ENCODE assay signal across 22 mouse cellular contexts in genomic region chr9:83273361-83273975, GRCm38 (mm10).
DNase-seq lines count a peak whose midpoint lies in the region; ATAC-seq and TF ChIP-seq lines count a peak whose summit lies in the region.
"Had no signal": no experiment of that assay in that cellular context is flagged by ENCODE, and none has a peak within 500 bp of the region (broad histone marks: within the 10 kb centered on the region; RNA-seq: fewer than 3 reads in every experiment).

No protein-coding gene starts in this region.

- no peak overlapping the region for H3K4me3 ChIP-seq in forebrain, postnatal 0 days (ENCODE audit: low read depth, low read length)
- H3K4me3 ChIP-seq in forebrain, embryonic 12.5 days (replicated peaks) = no peak overlapping the region
- H3K4me3 ChIP-seq in CH12.LX (replicated peaks in 1 of 3; ENCODE audit: low read depth in 2 of 3, low read length in 2 of 3, poor library complexity in 1 of 3) = no peak overlapping the region
- H3K4me3 ChIP-seq: forebrain, embryonic 10.5 days; hindbrain, embryonic 13.5 days; kidney, embryonic 15.5 days; lung, embryonic 15.5 days had no signal

- no peak for TF ChIP-seq EP300 in CH12.LX (IDR thresholded peaks at IDR 0.05; ENCODE audit: low read length)

- ATAC-seq in forebrain, postnatal 0 days = 0 out of 2 replicates have a peak, but pooled peaks have one; percentile 12
- ATAC-seq in forebrain, embryonic 12.5 days (ENCODE audit: low FRiP score) = no peak
- ATAC-seq in megakaryocyte, adult 5-6 weeks (ENCODE audit: poor library complexity, severe bottlenecking) = no peak
- ATAC-seq: intestine, embryonic 16.5 days had no signal

- no peak overlapping the region for H3K9ac ChIP-seq in forebrain, postnatal 0 days
- H3K9ac ChIP-seq in forebrain, embryonic 12.5 days = no peak overlapping the region
- H3K9ac ChIP-seq in CH12.LX (ENCODE audit: insufficient read depth, low read depth) = no peak overlapping the region
- H3K9ac ChIP-seq: hindbrain, embryonic 13.5 days; kidney, embryonic 15.5 days; lung, embryonic 15.5 days had no signal

- in situ Hi-C loops in CH12.LX (cut with MboI; ENCODE audit: low pct_ligation_motif_present, low pct_unique_long_range_greater_than_20kb, low sequenced_read_pairs) = no loop called here

- no peak overlapping the region for H3K27ac ChIP-seq in forebrain, postnatal 0 days (ENCODE audit: low read depth, low read length)
- no peak overlapping the region for H3K27ac ChIP-seq in forebrain, embryonic 12.5 days
- no peak overlapping the region for H3K27ac ChIP-seq in CH12.LX (ENCODE audit: insufficient read depth, low read depth)
- H3K27ac ChIP-seq: forebrain, embryonic 10.5 days; hindbrain, embryonic 13.5 days; kidney, embryonic 15.5 days; lung, embryonic 15.5 days; stomach, postnatal 0 days had no signal

- intact Hi-C loops in left cerebral cortex, postnatal 4 days (cut with DNase I) = no loop called here

- no peaks in the 10 kb centered on the region for H3K27me3 ChIP-seq in forebrain, postnatal 0 days (ENCODE audit: insufficient read depth, low read length)
- no peaks in the 10 kb centered on the region for H3K27me3 ChIP-seq in forebrain, embryonic 12.5 days
- no peaks in the 10 kb centered on the region for H3K27me3 ChIP-seq in CH12.LX (replicated peaks)
- H3K27me3 ChIP-seq: hindbrain, embryonic 13.5 days; kidney, embryonic 15.5 days; lung, embryonic 15.5 days had no signal

- TF ChIP-seq POLR2A in CH12.LX (IDR thresholded peaks at IDR 0.05; ENCODE audit: low read depth, low read length) = no peak

- H3K4me2 ChIP-seq in forebrain, postnatal 0 days (ENCODE audit: low read depth) = no peak overlapping the region
- H3K4me2 ChIP-seq in forebrain, embryonic 12.5 days = no peak overlapping the region
- peak overlapping the region; percentile 11; the same call in 1 of the 2 replicates for H3K4me2 ChIP-seq in CH12.LX (ENCODE audit: insufficient read depth, low read depth, poor library complexity, severe bottlenecking)
- H3K4me2 ChIP-seq: heart, embryonic 11.5 days; hindbrain, embryonic 13.5 days; kidney, embryonic 15.5 days; liver, embryonic 11.5 days; lung, embryonic 15.5 days had no signal

- H3K79me2 ChIP-seq in CH12.LX (replicated peaks; ENCODE audit: control insufficient read depth, extremely low read depth, insufficient read depth, poor library complexity, severe bottlenecking) = no peaks in the 10 kb centered on the region

- H3K4me1 ChIP-seq in forebrain, postnatal 0 days (ENCODE audit: insufficient read depth) = no peaks in the 10 kb centered on the region
- no peaks in the 10 kb centered on the region for H3K4me1 ChIP-seq in forebrain, embryonic 12.5 days
- H3K4me1 ChIP-seq in CH12.LX (ENCODE audit: control insufficient read depth in 1 of 2, insufficient read depth in 2 of 2) = peaks cover 6 to 12% of the 10 kb centered on the region in 2 experiments; a peak in 3 of 4 replicates
- H3K4me1 ChIP-seq: forebrain, embryonic 10.5 days; hindbrain, embryonic 13.5 days had no signal

- peak; percentile 13 for DNase-seq in forebrain, postnatal 0 days
- peak; percentile 24 for DNase-seq in left cerebral cortex, postnatal 4 days
- DNase-seq in left cerebral cortex, adult 18-20 months (ENCODE audit: low spot score in 2 of 2) = no peak
- DNase-seq in CH12.LX (ENCODE audit: extremely low read depth) = no peak
- DNase-seq in adrenal gland, postnatal 14 days = peak; percentile 66
- no peak for DNase-seq in heart, adult 11 months
- DNase-seq: cerebellum, adult 8-10 months; gastrocnemius, postnatal 25 days; heart, postnatal 14 days; retina, postnatal 1 day; spleen, adult 18-20 months; thymus, postnatal 25 days had no signal

- dilution Hi-C loops in CH12.LX (cut with MboI; ENCODE audit: extremely low pct_ligation_motif_present, extremely low pct_unique_long_range_greater_than_20kb, low sequenced_read_pairs) = no loop called here

- H3K36me3 ChIP-seq in forebrain, postnatal 0 days (ENCODE audit: insufficient read depth) = no peaks in the 10 kb centered on the region
- no peaks in the 10 kb centered on the region for H3K36me3 ChIP-seq in forebrain, embryonic 12.5 days (replicated peaks)
- no peaks in the 10 kb centered on the region for H3K36me3 ChIP-seq in CH12.LX (replicated peaks in 1 of 2; ENCODE audit: control insufficient read depth in 1 of 2, insufficient read depth in 1 of 2, low read length in 1 of 2)
- H3K36me3 ChIP-seq: forebrain, embryonic 10.5 days; hindbrain, embryonic 13.5 days; kidney, embryonic 15.5 days; lung, embryonic 15.5 days had no signal

- TF ChIP-seq CTCF in forebrain, postnatal 0 days (IDR thresholded peaks at IDR 0.05; ENCODE audit: low read depth) = no peak
- TF ChIP-seq CTCF in CH12.LX (conservative IDR thresholded peaks at IDR 0.05 in 1 of 2, IDR thresholded peaks at IDR 0.05 in 1 of 2; ENCODE audit: low read depth in 2 of 2, low read length in 2 of 2) = no peak

- no peak for TF ChIP-seq RAD21 in CH12.LX (IDR thresholded peaks at IDR 0.05; ENCODE audit: low read depth, low read length)

- no peaks in the 10 kb centered on the region for H3K9me3 ChIP-seq in forebrain, postnatal 0 days (ENCODE audit: low read length)
- no peaks in the 10 kb centered on the region for H3K9me3 ChIP-seq in forebrain, embryonic 12.5 days
- H3K9me3 ChIP-seq in CH12.LX (replicated peaks; ENCODE audit: low read length) = no peaks in the 10 kb centered on the region
- H3K9me3 ChIP-seq: forebrain, embryonic 10.5 days; hindbrain, embryonic 13.5 days; kidney, embryonic 15.5 days; lung, embryonic 15.5 days had no signal

- 71% methylated on average over 9 of the region's 9 CpGs for WGBS in forebrain, postnatal 0 days
- 92% methylated on average over 9 of the region's 9 CpGs for WGBS in forebrain, embryonic 12.5 days

TF ChIP-seq in CH12.LX, 34 proteins besides CTCF, POLR2A, EP300 and RAD21:
- no peak for TF ChIP-seq MYC (IDR thresholded peaks at IDR 0.05; ENCODE audit: low read depth, low read length)
- TF ChIP-seq MAFK (IDR thresholded peaks at IDR 0.05; ENCODE audit: insufficient replicate concordance, low read length) = no peak
- no peak for TF ChIP-seq IRF4 (IDR thresholded peaks at IDR 0.05; ENCODE audit: low read depth, low read length)
- TF ChIP-seq SMC3 (IDR thresholded peaks at IDR 0.05; ENCODE audit: low read depth, low read length) = no peak
- TF ChIP-seq MEF2A (IDR thresholded peaks at IDR 0.05; ENCODE audit: borderline replicate concordance, low read depth, low read length) = no peak

Comparison
In these comparisons a context has a peak if more than half of its experiments do, and no peak if none do; other contexts are left out.
1. DNase-seq: peak in forebrain, postnatal 0 days (single experiment), left cerebral cortex, postnatal 4 days (single experiment) and adrenal gland, postnatal 14 days (single experiment); none in left cerebral cortex, adult 18-20 months (0 of 2), CH12.LX (single experiment) and heart, adult 11 months (single experiment).